In genomic region chr19:46761971-46762290, GRCm38 (mm10) we compare ENCODE assay signal across 8 mouse cellular contexts. TPM values are rescaled to one million over a fixed set of nuclear protein-coding genes. Genes with fewer than 3 reads are reported as not detected.
DNase-seq lines count a peak whose midpoint lies in the region; ATAC-seq and TF ChIP-seq lines count a peak whose summit lies in the region.

No protein-coding gene starts in this region.

- no peak for TF ChIP-seq CTCF in CH12.LX (conservative IDR thresholded peaks at IDR 0.05 in 1 of 2, IDR thresholded peaks at IDR 0.05 in 1 of 2; ENCODE audit: low read depth in 2 of 2, low read length in 2 of 2)

- H3K27me3 ChIP-seq in heart, embryonic 12.5 days (replicated peaks), result no peaks in the 10 kb centered on the region; the same call in 1 of the 2 replicates
- no peaks in the 10 kb centered on the region for H3K27me3 ChIP-seq in CH12.LX (replicated peaks)
- H3K27me3 ChIP-seq in embryonic facial prominence, embryonic 15.5 days, result peaks cover 17% of the 10 kb centered on the region
- peaks cover 65% of the 10 kb centered on the region for H3K27me3 ChIP-seq in liver, embryonic 12.5 days (replicated peaks)

- peak overlapping the region; percentile 91 for H3K4me2 ChIP-seq in heart, embryonic 12.5 days
- H3K4me2 ChIP-seq in CH12.LX (ENCODE audit: insufficient read depth, low read depth, poor library complexity, severe bottlenecking), result peak overlapping the region; percentile 38
- H3K4me2 ChIP-seq in embryonic facial prominence, embryonic 15.5 days (replicated peaks), result peak overlapping the region; percentile 100
- H3K4me2 ChIP-seq in liver, embryonic 12.5 days, result peak overlapping the region; percentile 100

- peaks cover 20% of the 10 kb centered on the region for H3K4me1 ChIP-seq in heart, embryonic 12.5 days (replicated peaks)
- H3K4me1 ChIP-seq in CH12.LX (ENCODE audit: control insufficient read depth in 1 of 2, insufficient read depth in 2 of 2), result peaks cover 19 to 23% of the 10 kb centered on the region in 2 experiments
- H3K4me1 ChIP-seq in embryonic facial prominence, embryonic 15.5 days, result peaks cover 26% of the 10 kb centered on the region
- H3K4me1 ChIP-seq in liver, embryonic 12.5 days, result peaks cover 51% of the 10 kb centered on the region

- H3K9ac ChIP-seq in heart, embryonic 12.5 days, result peak overlapping the region; percentile 87
- peak overlapping the region; percentile 84 for H3K9ac ChIP-seq in CH12.LX (ENCODE audit: insufficient read depth, low read depth)
- H3K9ac ChIP-seq in embryonic facial prominence, embryonic 15.5 days, result peak overlapping the region; percentile 67
- H3K9ac ChIP-seq in liver, embryonic 12.5 days, result peak overlapping the region; percentile 88

- dilution Hi-C loops in CH12.LX (cut with MboI; ENCODE audit: extremely low pct_ligation_motif_present, extremely low pct_unique_long_range_greater_than_20kb, low sequenced_read_pairs), result no loop called here

- no peak for TF ChIP-seq EP300 in CH12.LX (IDR thresholded peaks at IDR 0.05; ENCODE audit: low read length)

- TF ChIP-seq RAD21 in CH12.LX (IDR thresholded peaks at IDR 0.05; ENCODE audit: low read depth, low read length), result no peak

- H3K79me2 ChIP-seq in CH12.LX (replicated peaks; ENCODE audit: control insufficient read depth, extremely low read depth, insufficient read depth, poor library complexity, severe bottlenecking), result no peaks in the 10 kb centered on the region

- no peak for TF ChIP-seq POLR2A in CH12.LX (IDR thresholded peaks at IDR 0.05; ENCODE audit: low read depth, low read length)

- in situ Hi-C loops in CH12.LX (cut with MboI; ENCODE audit: low pct_ligation_motif_present, low pct_unique_long_range_greater_than_20kb, low sequenced_read_pairs), result loop anchor here (5.0 to 10.0 kb wide), 2 partner anchors 110 to 223 kb away; no protein-coding TSS in a partner anchor

- no peaks in the 10 kb centered on the region for H3K36me3 ChIP-seq in heart, embryonic 12.5 days
- peaks cover 0 to 1% of the 10 kb centered on the region in 2 experiments for H3K36me3 ChIP-seq in CH12.LX (replicated peaks in 1 of 2; ENCODE audit: control insufficient read depth in 1 of 2, insufficient read depth in 1 of 2, low read length in 1 of 2)
- H3K36me3 ChIP-seq in embryonic facial prominence, embryonic 15.5 days, result no peaks in the 10 kb centered on the region
- no peaks in the 10 kb centered on the region for H3K36me3 ChIP-seq in liver, embryonic 12.5 days

- peak overlapping the region; percentile 44; the same call in 1 of the 2 replicates for H3K27ac ChIP-seq in heart, embryonic 12.5 days (ENCODE audit: poor library complexity, severe bottlenecking)
- H3K27ac ChIP-seq in CH12.LX (ENCODE audit: insufficient read depth, low read depth), result peak overlapping the region; percentile 19; the same call in 1 of the 2 replicates
- H3K27ac ChIP-seq in embryonic facial prominence, embryonic 15.5 days (replicated peaks), result peak overlapping the region; percentile 72
- H3K27ac ChIP-seq in liver, embryonic 12.5 days, result peak overlapping the region; percentile 64; the same call in 1 of the 2 replicates

- no peak for ATAC-seq in heart, embryonic 12.5 days (ENCODE audit: insufficient number of reproducible peaks, low FRiP score)
- no peak for ATAC-seq in embryonic facial prominence, embryonic 15.5 days (ENCODE audit: insufficient number of reproducible peaks, low FRiP score, low TSS enrichment, low read depth)
- no peak for ATAC-seq in liver, embryonic 12.5 days

- H3K4me3 ChIP-seq in heart, embryonic 12.5 days, result peak overlapping the region; percentile 91
- peak overlapping the region; percentile 79 to 98 (median 97) for H3K4me3 ChIP-seq in CH12.LX (replicated peaks in 1 of 3; ENCODE audit: low read depth in 2 of 3, low read length in 2 of 3, poor library complexity in 1 of 3)
- peak overlapping the region; percentile 80 for H3K4me3 ChIP-seq in embryonic facial prominence, embryonic 15.5 days (replicated peaks)
- peak overlapping the region; percentile 92 for H3K4me3 ChIP-seq in liver, embryonic 12.5 days

- H3K9me3 ChIP-seq in heart, embryonic 12.5 days (replicated peaks), result no peaks in the 10 kb centered on the region
- H3K9me3 ChIP-seq in CH12.LX (replicated peaks; ENCODE audit: low read length), result no peaks in the 10 kb centered on the region
- H3K9me3 ChIP-seq in embryonic facial prominence, embryonic 15.5 days (replicated peaks), result no peaks in the 10 kb centered on the region
- H3K9me3 ChIP-seq in liver, embryonic 12.5 days (replicated peaks), result no peaks in the 10 kb centered on the region

- WGBS in heart, embryonic 12.5 days, result under 1% methylated on average over 36 of the region's 36 CpGs
- under 1% methylated on average over 36 of the region's 36 CpGs for WGBS in embryonic facial prominence, embryonic 15.5 days
- WGBS in liver, embryonic 12.5 days (ENCODE audit: insufficient replicate concordance), result under 1% methylated on average over 36 of the region's 36 CpGs

- no peak for DNase-seq in heart, adult 11 months
- no peak for DNase-seq in CH12.LX (ENCODE audit: extremely low read depth)
- no peak for DNase-seq in spleen, adult 12 weeks (ENCODE audit: low spot score)
- DNase-seq in spleen, postnatal 4 days (ENCODE audit: low spot score in 2 of 2), result no peak
- no peak for DNase-seq in cerebellum, postnatal 36 days

TF ChIP-seq in CH12.LX, 34 proteins besides CTCF, POLR2A, EP300 and RAD21:
- no peak; the same call in 1 of the 2 replicates for TF ChIP-seq UBTF (IDR thresholded peaks at IDR 0.05; ENCODE audit: low read depth, low read length)
- peak; percentile 18; the same call in 1 of the 2 replicates for TF ChIP-seq MAX (IDR thresholded peaks at IDR 0.05; ENCODE audit: low read length)
- 0 out of 2 replicates have a peak, but pooled peaks have one; percentile 2 for TF ChIP-seq NELFE (IDR thresholded peaks at IDR 0.05; ENCODE audit: low read depth, low read length)
- TF ChIP-seq RCOR1 (conservative IDR thresholded peaks at IDR 0.05; ENCODE audit: low read depth, low read length), result 0 out of 2 replicates have a peak, but pooled peaks have one; percentile 12

RNA-seq across cellular contexts. Expression of gene Cnnm2, which starts 0.5 kb away (rescaled TPM):
- polyA plus RNA-seq in heart, embryonic 12.5 days (2016; fragmentation: Nextera tagmentation; extraction: Ambion mirVana), result 3.9 and 4.0 TPM in 2 replicates
- total RNA-seq in CH12.LX (2012; rRNA removed) (3.1 and 3.7 TPM in 2 replicates), CH12.LX (2014; rRNA removed) (1.8 and 2.4 TPM in 2 replicates)
- 1.8 and 2.6 TPM in 2 replicates for polyA plus RNA-seq in CH12.LX (2012; ENCODE audit: insufficient read length, low read depth)
- 3.6 and 4.1 TPM in 2 replicates for polyA plus RNA-seq in embryonic facial prominence, embryonic 15.5 days (2015; fragmentation: Nextera tagmentation; extraction: Ambion mirVana)
- 1.6 and 2.5 TPM in 2 replicates for polyA plus RNA-seq in liver, embryonic 12.5 days (2016; fragmentation: Nextera tagmentation; extraction: Ambion mirVana)

RNA-seq across cellular contexts. Expression of gene As3mt, which starts 54.7 kb away (rescaled TPM):
- polyA plus RNA-seq in heart, embryonic 12.5 days (2016; fragmentation: Nextera tagmentation; extraction: Ambion mirVana), result 50.3 and 51.3 TPM in 2 replicates
- total RNA-seq in CH12.LX (2012; rRNA removed) (30.7 and 34.4 TPM in 2 replicates), CH12.LX (2014; rRNA removed) (43.3 and 50.1 TPM in 2 replicates)
- polyA plus RNA-seq in CH12.LX (2012; ENCODE audit: insufficient read length, low read depth), result 47.7 and 52.1 TPM in 2 replicates
- polyA plus RNA-seq in embryonic facial prominence, embryonic 15.5 days (2015; fragmentation: Nextera tagmentation; extraction: Ambion mirVana), result 25.1 TPM in 2 replicates
- polyA plus RNA-seq in liver, embryonic 12.5 days (2016; fragmentation: Nextera tagmentation; extraction: Ambion mirVana), result 18.5 and 20.1 TPM in 2 replicates

Comparison
In these comparisons a context has a peak if more than half of its experiments do, and no peak if none do; other contexts are left out.
1. H3K27ac ChIP-seq: peak in every context shown above with its lines; median percentile 72 in embryonic facial prominence, embryonic 15.5 days; 64 in liver, embryonic 12.5 days; 44 in heart, embryonic 12.5 days; 19 in CH12.LX.
2. H3K4me2 ChIP-seq: peak in every context shown above with its lines; median percentile 100 in embryonic facial prominence, embryonic 15.5 days; 100 in liver, embryonic 12.5 days; 91 in heart, embryonic 12.5 days; 38 in CH12.LX.